Mouse (Mus musculus) hindbrain, embryonic 10.5 days (tissue): ENCODE data around the gene Pdcd10. TPM values are rescaled to one million over a fixed set of nuclear protein-coding genes. Genes with fewer than 3 reads are reported as not detected.

Source experiments
- DNase-seq: peaks from one replicate; pipeline ENCODE4 v3.0.0-alpha.2; 2017; ENCODE audit warnings: low spot score
- H3K27ac ChIP-seq: fragments of 300-500 bp; sonication (generic); 2 replicates; pipeline ENCODE4 v1.5.1; 2016; ENCODE audit warnings: mild to moderate bottlenecking, moderate library complexity
- H3K27me3 ChIP-seq: fragments of 300-500 bp; sonication (generic); 2 replicates; pipeline ENCODE4 v1.6.1; 2016; ENCODE audit warnings: mild to moderate bottlenecking; ENCODE audit not compliant: poor library complexity, insufficient read depth, severe bottlenecking
- H3K36me3 ChIP-seq: fragments of 300-500 bp; sonication (generic); 2 replicates; pipeline ENCODE4 v1.6.1; 2016; ENCODE audit warnings: mild to moderate bottlenecking, moderate library complexity
- H3K4me1 ChIP-seq: fragments of 300-500 bp; sonication (generic); replicated peaks from 2 replicates; pipeline ENCODE4 v1.6.1; 2016; ENCODE audit warnings: mild to moderate bottlenecking
- H3K4me3 ChIP-seq: fragments of 300-500 bp; sonication (generic); 2 replicates; pipeline ENCODE4 v1.5.1; 2016; ENCODE audit warnings: mild to moderate bottlenecking, moderate library complexity
- H3K9me3 ChIP-seq: fragments of 300-500 bp; sonication (generic); 2 replicates; pipeline ENCODE4 v1.6.1; 2016; ENCODE audit warnings: mild to moderate bottlenecking, moderate library complexity
- WGBS: fragments of 180-500 bp; shearing (Covaris S2); methylation state at CpG from one replicate; pipeline ENCODE4 v1.1.7; 2016; 5-methylcytosine and 5-hydroxymethylcytosine counted together
- polyA plus RNA-seq: library from polyadenylated mRNA; unstranded; fragments of >200 nt; fragmentation: Nextera tagmentation; extraction: Ambion mirVana; gene quantifications from 2 replicates; pipeline ENCODE4 v1.2.1, GENCODE M21; 2016

The Pdcd10 gene
- polyA plus RNA-seq, 1 experiment from 2014 or later = 75.1 TPM

- 95% methylated on average over 3 of the region's 3 CpGs for WGBS
Observed at GRCm38 (mm10) chr3:75531074-75531473, 25.6 kb downstream of the Pdcd10 start.

GRCm38 (mm10) chr3:75522527-75522926 lies 34.1 kb downstream of the Pdcd10 start:
- H3K9me3 ChIP-seq = no peaks in the 10 kb centered on the region
- H3K36me3 ChIP-seq = peaks cover 61% of the 10 kb centered on the region

More at GRCm38 (mm10) chr3:75531074-75531473, 25.6 kb downstream of the Pdcd10 start:
- H3K4me3 ChIP-seq = no peak overlapping the region
- no peaks in the 10 kb centered on the region for H3K4me1 ChIP-seq
- DNase-seq = no peak
- H3K9me3 ChIP-seq = no peaks in the 10 kb centered on the region
- no peaks in the 10 kb centered on the region for H3K27me3 ChIP-seq
- H3K36me3 ChIP-seq = peaks cover 30% of the 10 kb centered on the region
- H3K27ac ChIP-seq = no peak overlapping the region

DNA sequence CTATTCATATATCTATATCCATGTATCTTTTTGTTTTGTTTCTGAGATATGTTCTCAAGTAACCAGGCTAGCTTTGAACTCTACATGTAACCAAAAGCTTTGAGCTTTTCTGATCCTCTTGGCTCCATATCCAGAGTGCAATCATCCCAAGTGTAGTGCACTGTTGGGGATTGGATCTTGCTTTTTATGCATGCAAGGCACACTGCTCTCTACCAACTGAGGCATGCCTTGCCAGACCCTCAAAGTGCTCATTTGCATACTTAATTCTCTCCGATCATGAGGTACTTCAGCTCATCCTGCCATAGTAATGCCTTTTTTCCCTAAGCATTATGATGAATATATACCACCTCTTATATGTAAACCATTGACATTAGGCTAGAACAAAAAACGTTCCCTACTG lies 35.3 kb downstream of the Pdcd10 start:
- 88% methylated on average over 2 of the region's 2 CpGs for WGBS
- H3K27ac ChIP-seq = no peak overlapping the region
- H3K4me3 ChIP-seq = no peak overlapping the region
- H3K27me3 ChIP-seq = no peaks in the 10 kb centered on the region
- no peaks in the 10 kb centered on the region for H3K4me1 ChIP-seq
- H3K36me3 ChIP-seq = peaks cover 50% of the 10 kb centered on the region
- H3K9me3 ChIP-seq = no peaks in the 10 kb centered on the region
- no peak for DNase-seq

More at GRCm38 (mm10) chr3:75522527-75522926, 34.1 kb downstream of the Pdcd10 start:
- Histone ChIP-seq H3K27ac (no peak overlapping the region), H3K27me3 (no peaks in the 10 kb centered on the region), H3K4me1 (no peaks in the 10 kb centered on the region), H3K4me3 (no peak overlapping the region)
- WGBS = 93% methylated on average over 1 of the region's 1 CpGs
- DNase-seq = no peak

DNA sequence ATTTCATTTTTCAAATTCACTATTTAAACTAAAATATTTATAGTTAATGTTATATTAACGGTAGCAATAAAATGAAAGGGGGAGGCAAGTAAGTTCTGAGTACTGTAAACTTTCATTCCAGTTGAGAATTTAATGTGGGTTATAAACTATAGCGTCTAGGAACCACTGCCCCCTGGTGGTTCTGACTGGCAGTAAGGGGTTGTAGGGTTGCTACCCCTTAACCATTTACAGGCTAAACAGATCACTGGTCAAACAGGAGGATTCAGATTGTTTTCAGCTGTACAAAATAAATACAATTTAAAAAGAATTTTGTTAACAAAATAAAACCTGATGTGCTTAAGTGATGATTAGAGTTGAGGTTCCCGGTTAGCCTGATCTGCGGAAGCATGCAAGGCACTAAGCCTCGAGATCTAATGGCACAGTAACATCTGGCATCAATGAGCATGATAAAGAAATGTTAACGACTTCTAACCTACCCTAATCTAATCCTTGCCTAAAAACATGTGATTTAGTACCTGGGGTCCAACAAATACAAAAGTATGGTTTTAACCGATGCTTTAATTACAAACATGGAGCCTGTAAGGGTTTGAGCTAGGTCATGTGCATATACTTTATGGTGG lies 38.9 kb downstream of the Pdcd10 start:
- Histone ChIP-seq H3K4me3 (no peak overlapping the region), H3K9me3 (no peaks in the 10 kb centered on the region), H3K36me3 (peaks cover 41% of the 10 kb centered on the region), H3K4me1 (no peaks in the 10 kb centered on the region), H3K27me3 (no peaks in the 10 kb centered on the region), H3K27ac (no peak overlapping the region)
- DNase-seq = peak; percentile 15
- WGBS = 76% methylated on average over 7 of the region's 7 CpGs

DNA sequence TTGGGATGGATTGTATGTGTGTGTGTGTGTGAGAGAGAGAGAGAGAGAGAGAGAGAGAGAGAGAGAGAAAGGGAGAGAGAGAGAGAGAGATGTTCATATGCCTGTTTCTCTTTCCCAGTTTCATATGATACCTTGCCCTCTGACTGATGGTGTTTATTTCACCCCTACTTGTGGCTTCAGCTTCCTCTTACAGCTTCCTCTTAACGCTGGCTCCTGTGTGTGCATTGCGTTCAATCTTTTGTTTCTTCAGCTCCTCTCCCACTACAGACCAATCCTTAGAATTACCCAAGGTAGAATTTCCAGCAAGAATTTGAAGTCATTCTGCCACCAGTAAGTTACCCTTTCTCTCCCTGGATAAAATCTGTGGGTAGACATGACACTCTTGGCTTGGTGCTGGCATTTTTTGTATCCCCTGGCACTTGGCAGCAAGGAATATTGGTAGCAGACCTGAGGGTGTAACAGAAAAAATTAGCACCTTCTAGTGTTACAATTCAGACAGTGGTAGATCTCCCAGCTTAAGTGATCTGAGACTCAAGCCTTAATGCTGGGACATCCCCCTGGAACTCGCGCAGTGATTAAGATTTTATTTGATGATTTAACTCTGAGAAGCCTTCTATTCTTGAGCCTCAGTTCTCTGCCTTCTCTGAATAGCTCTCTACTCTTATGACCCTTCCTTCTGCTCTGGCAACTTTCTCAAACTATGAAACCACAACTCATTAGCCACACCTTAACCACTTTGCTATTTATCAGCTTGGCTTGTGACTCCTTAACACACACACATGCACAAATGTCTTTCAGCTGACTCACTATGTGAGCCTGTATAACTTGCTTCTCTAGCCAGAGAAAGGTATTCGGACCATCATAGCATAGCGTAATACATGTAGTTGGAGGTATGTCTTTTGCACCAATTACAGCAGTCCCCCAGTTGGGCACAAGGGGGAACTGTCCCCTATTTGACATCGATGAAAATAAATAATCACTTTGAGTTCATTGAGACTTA lies 57.4 kb downstream of the Pdcd10 start:
- Histone ChIP-seq H3K9me3 (no peaks in the 10 kb centered on the region), H3K27me3 (no peaks in the 10 kb centered on the region), H3K4me3 (no peak overlapping the region), H3K4me1 (no peaks in the 10 kb centered on the region), H3K36me3 (no peaks in the 10 kb centered on the region), H3K27ac (no peak overlapping the region)
- 86% methylated on average over 7 of the region's 7 CpGs for WGBS
- DNase-seq = no peak

GRCm38 (mm10) chr3:75492913-75493312 lies 63.7 kb downstream of the Pdcd10 start:
- H3K4me3 ChIP-seq = no peak overlapping the region
- WGBS = 66% methylated on average over 3 of the region's 3 CpGs
- H3K36me3 ChIP-seq = no peaks in the 10 kb centered on the region
- H3K27ac ChIP-seq = no peak overlapping the region
- H3K9me3 ChIP-seq = no peaks in the 10 kb centered on the region
- no peak for DNase-seq
- no peaks in the 10 kb centered on the region for H3K27me3 ChIP-seq
- no peaks in the 10 kb centered on the region for H3K4me1 ChIP-seq

DNA sequence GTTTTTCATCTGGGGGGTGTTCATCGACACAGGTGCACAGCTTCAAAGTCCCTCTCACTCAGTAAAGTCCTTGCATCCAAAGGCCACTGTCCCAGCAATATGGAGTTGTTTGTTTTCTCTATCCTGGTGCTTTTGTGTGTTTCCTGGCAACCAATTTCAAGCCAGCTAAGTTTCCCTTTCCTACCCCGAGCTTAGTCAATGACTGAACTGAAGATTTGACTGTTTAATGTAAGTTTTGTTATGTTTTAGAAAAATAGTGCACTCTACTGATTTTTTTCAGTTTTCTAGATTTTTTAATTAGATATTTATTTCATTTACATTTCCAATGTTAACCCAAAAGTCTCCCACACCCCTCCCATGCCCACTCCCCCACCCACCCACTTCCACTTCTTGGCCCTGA lies 74.6 kb downstream of the Pdcd10 start, which contains the start of gene Wdr49:
Gene Wdr49, minus strand, starts transcription at position 101 of the 400 bp plus-strand sequence.
- no peaks in the 10 kb centered on the region for H3K4me1 ChIP-seq
- DNase-seq = no peak
- WGBS = 63% methylated on average over 2 of the region's 2 CpGs
- no peaks in the 10 kb centered on the region for H3K27me3 ChIP-seq
- no peaks in the 10 kb centered on the region for H3K36me3 ChIP-seq
- H3K4me3 ChIP-seq = no peak within 1 kb of the TSS
- H3K9me3 ChIP-seq = no peaks in the 10 kb centered on the region
- no peak within 1 kb of the TSS for H3K27ac ChIP-seq

DNA sequence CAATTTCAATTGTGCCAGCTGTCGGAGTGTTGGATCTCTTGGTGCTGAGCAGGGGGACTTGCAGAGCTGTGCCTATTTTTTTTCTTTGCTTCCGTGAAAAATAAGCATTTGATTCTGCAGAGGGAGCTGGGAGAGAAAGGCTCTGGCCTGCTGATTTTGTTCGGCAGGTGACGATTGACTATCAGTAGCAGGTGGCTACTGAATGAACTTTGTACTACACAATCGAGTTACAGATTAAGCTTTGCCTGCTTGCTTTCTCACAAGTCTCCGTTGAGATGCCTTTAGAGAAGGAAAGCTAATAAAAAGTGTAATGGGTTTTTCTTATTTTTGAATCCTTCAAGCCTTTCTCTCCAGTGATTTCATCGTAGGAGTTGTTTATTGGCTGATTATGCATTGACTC lies 81.5 kb downstream of the Pdcd10 start:
- no peaks in the 10 kb centered on the region for H3K4me1 ChIP-seq
- no peaks in the 10 kb centered on the region for H3K9me3 ChIP-seq
- 80% methylated on average over 7 of the region's 7 CpGs for WGBS
- H3K27ac ChIP-seq = no peak overlapping the region
- H3K27me3 ChIP-seq = no peaks in the 10 kb centered on the region
- H3K36me3 ChIP-seq = no peaks in the 10 kb centered on the region
- DNase-seq = no peak
- no peak overlapping the region for H3K4me3 ChIP-seq

GRCm38 (mm10) chr3:75474657-75475056 lies 82.0 kb downstream of the Pdcd10 start:
- WGBS = 94% methylated on average over 7 of the region's 7 CpGs
- Histone ChIP-seq H3K4me1 (no peaks in the 10 kb centered on the region), H3K36me3 (no peaks in the 10 kb centered on the region), H3K27me3 (no peaks in the 10 kb centered on the region), H3K27ac (no peak overlapping the region), H3K4me3 (no peak overlapping the region), H3K9me3 (no peaks in the 10 kb centered on the region)
- no peak for DNase-seq

GRCm38 (mm10) chr3:75468154-75468553 lies 88.5 kb downstream of the Pdcd10 start:
- Histone ChIP-seq H3K4me1 (no peaks in the 10 kb centered on the region), H3K36me3 (no peaks in the 10 kb centered on the region), H3K4me3 (no peak overlapping the region), H3K27me3 (no peaks in the 10 kb centered on the region), H3K27ac (no peak overlapping the region), H3K9me3 (no peaks in the 10 kb centered on the region)
- 90% methylated on average over 7 of the region's 7 CpGs for WGBS
- DNase-seq = no peak

Other genes with a start within 250 kb of the Pdcd10 start
- not detected in 2 replicates for gene Wdr49, start 74.7 kb downstream of the Pdcd10 start, polyA plus RNA-seq
- 12.2 and 20.7 TPM in 2 replicates for gene Serpini1, start 691 bp upstream of the Pdcd10 start, polyA plus RNA-seq
- not detected in 2 replicates for gene Gm29133, start 191.3 kb upstream of the Pdcd10 start, polyA plus RNA-seq